Mouse (Mus musculus) midbrain, embryonic 15.5 days (tissue): ENCODE results near the gene Mgp. TPM values are rescaled to one million over a fixed set of nuclear protein-coding genes. Genes with fewer than 3 reads are reported as not detected.

Source experiments
- ATAC-seq: fragments of 200-750 bp; cut with Nextera tagmentation; replicated peaks from 2 replicates; pipeline ENCODE4 v1.8.0; 2017; ENCODE audit warnings: moderate TSS enrichment
- H3K27ac ChIP-seq: fragments of 300-500 bp; sonication (generic); 2 replicates; pipeline ENCODE4 v1.5.1; 2015; ENCODE audit warnings: mild to moderate bottlenecking, inconsistent platforms
- H3K27me3 ChIP-seq: fragments of 300-500 bp; sonication (generic); replicated peaks from 2 replicates; pipeline ENCODE4 v1.6.1; 2015; ENCODE audit warnings: inconsistent platforms
- H3K36me3 ChIP-seq: fragments of 300-500 bp; sonication (generic); replicated peaks from 2 replicates; pipeline ENCODE4 v1.6.1; 2015; ENCODE audit warnings: inconsistent platforms
- H3K4me1 ChIP-seq: fragments of 300-500 bp; sonication (generic); 2 replicates; pipeline ENCODE4 v1.6.1; 2015; ENCODE audit warnings: inconsistent platforms
- H3K4me2 ChIP-seq: fragments of 300-500 bp; sonication (generic); 2 replicates; pipeline ENCODE4 v1.6.1; 2015; ENCODE audit warnings: inconsistent platforms, mild to moderate bottlenecking, moderate library complexity
- H3K4me3 ChIP-seq: fragments of 300-500 bp; sonication (generic); 2 replicates; pipeline ENCODE4 v1.5.1; 2015; ENCODE audit warnings: mild to moderate bottlenecking, inconsistent platforms
- H3K9ac ChIP-seq: fragments of 300-500 bp; sonication (generic); 2 replicates; pipeline ENCODE4 v1.6.1; 2015; ENCODE audit warnings: mild to moderate bottlenecking, inconsistent platforms
- H3K9me3 ChIP-seq: fragments of 300-500 bp; sonication (generic); 2 replicates; pipeline ENCODE4 v1.6.1; 2016; ENCODE audit warnings: inconsistent platforms
- WGBS: fragments of 180-500 bp; shearing (Covaris S2); methylation state at CpG from one replicate; pipeline ENCODE4 v1.1.7; 2015; ENCODE audit warnings: mixed read lengths; 5-methylcytosine and 5-hydroxymethylcytosine counted together
- polyA plus RNA-seq: library from polyadenylated mRNA; unstranded; fragments of >200 nt; fragmentation: Nextera tagmentation; extraction: Ambion mirVana; gene quantifications from 2 replicates; pipeline ENCODE4 v1.2.1, GENCODE M21; 2015

The Mgp gene
- polyA plus RNA-seq, 1 experiment from 2014 or later = 14.8 TPM

- ATAC-seq = no peak
- Histone ChIP-seq H3K36me3 (no peaks in the 10 kb centered on the region), H3K4me3 (no peak overlapping the region), H3K4me1 (no peaks in the 10 kb centered on the region), H3K4me2 (no peak overlapping the region), H3K9ac (no peak overlapping the region), H3K27me3 (no peaks in the 10 kb centered on the region), H3K27ac (no peak overlapping the region), H3K9me3 (no peaks in the 10 kb centered on the region)
- 63% methylated on average over 2 of the region's 2 CpGs for WGBS
These were observed 30.7 kb downstream of the Mgp start for GRCm38 (mm10) chr6:136844903-136845302.

GRCm38 (mm10) chr6:136837323-136837722 lies 38.3 kb downstream of the Mgp start:
- H3K9me3 ChIP-seq = no peaks in the 10 kb centered on the region
- H3K9ac ChIP-seq = no peak overlapping the region
- no peaks in the 10 kb centered on the region for H3K27me3 ChIP-seq
- H3K27ac ChIP-seq = no peak overlapping the region
- no peaks in the 10 kb centered on the region for H3K36me3 ChIP-seq
- no peak overlapping the region for H3K4me3 ChIP-seq
- ATAC-seq = no peak
- 86% methylated on average over 3 of the region's 3 CpGs for WGBS
- no peak overlapping the region for H3K4me2 ChIP-seq
- no peaks in the 10 kb centered on the region for H3K4me1 ChIP-seq

GRCm38 (mm10) chr6:136835352-136835751 lies 40.3 kb downstream of the Mgp start, which contains the start of gene Smco3:
TSS of gene Smco3 (minus strand) at chr6:136835452.
- Histone ChIP-seq H3K4me3 (no peak within 1 kb of the TSS), H3K27me3 (peaks cover 9% of the 10 kb centered on the region), H3K27ac (no peak within 1 kb of the TSS), H3K9me3 (no peaks in the 10 kb centered on the region), H3K36me3 (no peaks in the 10 kb centered on the region), H3K4me1 (no peaks in the 10 kb centered on the region), H3K4me2 (no peak within 1 kb of the TSS), H3K9ac (no peak within 1 kb of the TSS)
- WGBS = 51% methylated on average over 4 of the region's 4 CpGs
- ATAC-seq = no peak

- Histone ChIP-seq H3K9ac (no peak overlapping the region), H3K36me3 (no peaks in the 10 kb centered on the region), H3K4me1 (peaks cover 9% of the 10 kb centered on the region), H3K9me3 (no peaks in the 10 kb centered on the region), H3K4me2 (no peak overlapping the region), H3K4me3 (no peak overlapping the region), H3K27me3 (peaks cover 13% of the 10 kb centered on the region), H3K27ac (no peak overlapping the region)
- 73% methylated on average over 5 of the region's 5 CpGs for WGBS
- no peak for ATAC-seq
These were observed 43.9 kb downstream of the Mgp start for GRCm38 (mm10) chr6:136831712-136832111.

- H3K27me3 ChIP-seq = peaks cover 13% of the 10 kb centered on the region
- H3K27ac ChIP-seq = peak overlapping the region; percentile 92
- peak overlapping the region; percentile 61 for H3K4me2 ChIP-seq
- H3K4me1 ChIP-seq = peaks cover 12% of the 10 kb centered on the region
- peak overlapping the region; percentile 85 for H3K4me3 ChIP-seq
- 35% methylated on average over 4 of the region's 4 CpGs for WGBS
- ATAC-seq = no peak
- no peaks in the 10 kb centered on the region for H3K9me3 ChIP-seq
- peaks cover 9% of the 10 kb centered on the region; the same call in 1 of the 2 replicates for H3K36me3 ChIP-seq
- peak overlapping the region; percentile 62 for H3K9ac ChIP-seq
These were observed 46.9 kb downstream of the Mgp start for GRCm38 (mm10) chr6:136828681-136829080.

DNA sequence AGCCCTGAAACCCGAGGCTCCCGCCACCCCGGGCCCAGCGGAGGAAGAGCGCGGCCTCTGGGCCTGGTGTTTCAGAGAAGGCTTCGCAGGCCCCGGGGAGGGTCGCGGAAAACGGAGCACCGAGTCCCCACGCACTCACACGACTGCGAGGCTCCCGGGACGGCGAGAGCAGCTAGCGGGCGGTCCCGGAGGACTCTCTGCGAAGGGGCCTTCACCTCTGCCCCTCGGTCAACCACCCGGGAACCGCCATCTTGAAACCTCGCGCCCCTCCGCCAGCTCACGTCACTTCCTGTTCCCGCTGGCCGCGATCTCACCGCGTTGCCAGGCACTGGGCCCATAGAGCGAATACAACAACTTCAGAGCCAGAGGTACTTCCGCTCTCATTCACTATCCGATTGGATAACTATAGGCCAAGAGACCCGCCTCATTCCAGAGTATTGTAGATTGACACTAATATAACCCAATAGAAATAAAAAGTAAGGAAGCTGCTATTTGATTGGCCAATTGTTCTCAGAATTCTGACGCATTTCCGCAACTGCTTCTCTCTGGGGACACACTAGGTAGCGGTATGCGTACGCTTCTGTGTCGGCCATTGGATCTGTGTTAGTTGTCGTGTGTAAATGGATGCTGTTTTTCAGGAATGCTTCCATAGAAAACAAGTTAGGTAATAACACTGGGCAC lies 47.6 kb downstream of the Mgp start, which contains the start of gene Wbp11:
TSS of gene Wbp11 (minus strand) at position 353 of the 681 bp plus-strand sequence.
- WGBS = under 1% methylated on average over 45 of the region's 45 CpGs
- peaks cover 11% of the 10 kb centered on the region; the same call in 1 of the 2 replicates for H3K36me3 ChIP-seq
- ATAC-seq = peak; percentile 100

GRCm38 (mm10) chr6:136827516-136827880 lies 48.1 kb downstream of the Mgp start, which contains the start of gene BC049715:
TSS of gene BC049715 (plus strand) at chr6:136827626.
- H3K27ac ChIP-seq = peak within 1 kb of the TSS; percentile 92
- H3K36me3 ChIP-seq = peaks cover 17% of the 10 kb centered on the region; the same call in 1 of the 2 replicates
- H3K27me3 ChIP-seq = peaks cover 13% of the 10 kb centered on the region
- H3K9ac ChIP-seq = peak within 1 kb of the TSS; percentile 92
- H3K4me3 ChIP-seq = peak within 1 kb of the TSS; percentile 85
- peak; percentile 15; the same call in 1 of the 2 replicates for ATAC-seq
- H3K4me2 ChIP-seq = peak within 1 kb of the TSS; percentile 67
- H3K4me1 ChIP-seq = peaks cover 12% of the 10 kb centered on the region
- H3K9me3 ChIP-seq = no peaks in the 10 kb centered on the region
- WGBS = under 1% methylated on average over 34 of the region's 34 CpGs

More for the DNA sequence above, 47.6 kb downstream of the Mgp start, which contains the start of gene Wbp11:
- Histone ChIP-seq H3K27ac (peak within 1 kb of the TSS; percentile 92), H3K4me3 (peak within 1 kb of the TSS; percentile 85), H3K4me2 (peak within 1 kb of the TSS; percentile 67), H3K9ac (peak within 1 kb of the TSS; percentile 92), H3K9me3 (no peaks in the 10 kb centered on the region), H3K4me1 (peaks cover 12% of the 10 kb centered on the region), H3K27me3 (peaks cover 13% of the 10 kb centered on the region)

DNA sequence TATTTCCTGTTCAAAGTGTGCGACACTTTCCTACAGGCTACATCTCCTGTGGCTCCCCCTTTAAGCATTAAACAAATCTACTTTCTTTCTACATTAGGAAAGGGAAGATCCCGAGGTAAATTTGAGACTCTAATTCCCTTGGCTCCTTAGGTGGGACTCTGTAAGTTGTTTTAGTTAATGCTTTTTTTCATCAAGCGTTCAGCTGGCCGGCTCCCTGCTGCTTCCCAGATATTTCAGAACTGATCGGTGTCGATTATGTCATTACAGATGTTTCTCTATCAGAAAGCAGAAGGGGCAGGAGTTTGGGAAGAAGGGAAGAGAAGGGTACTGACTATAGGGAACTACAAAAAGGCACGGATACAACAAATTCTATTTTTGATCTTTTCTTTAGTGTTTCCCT lies 48.5 kb downstream of the Mgp start:
- no peak for ATAC-seq
- Histone ChIP-seq H3K4me2 (peak overlapping the region; percentile 67), H3K4me3 (peak overlapping the region; percentile 85), H3K36me3 (peaks cover 20% of the 10 kb centered on the region; the same call in 1 of the 2 replicates), H3K9ac (peak overlapping the region; percentile 92), H3K27ac (no peak overlapping the region), H3K27me3 (peaks cover 13% of the 10 kb centered on the region), H3K9me3 (no peaks in the 10 kb centered on the region), H3K4me1 (peaks cover 12% of the 10 kb centered on the region)
- WGBS = 17% methylated on average over 7 of the region's 7 CpGs

DNA sequence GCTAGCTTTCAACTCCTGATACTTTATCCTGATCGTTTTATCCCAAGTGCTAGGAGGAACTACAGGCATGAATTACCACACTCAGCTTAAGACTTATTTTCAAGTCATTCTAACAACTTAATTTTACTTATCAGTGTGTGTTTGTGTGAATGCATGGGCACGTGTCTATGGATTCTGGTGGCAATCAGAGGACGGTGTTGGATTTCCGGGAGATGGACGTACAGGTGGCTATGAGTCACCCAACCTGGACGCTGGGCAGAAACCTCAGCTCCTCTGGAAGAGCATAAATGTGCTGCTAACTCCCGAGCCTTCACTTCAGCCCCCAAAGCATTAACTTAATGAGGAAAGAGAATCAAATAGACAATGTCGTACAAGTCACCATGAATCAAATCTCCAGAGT lies 50.6 kb downstream of the Mgp start:
- H3K4me2 ChIP-seq = no peak overlapping the region
- H3K27ac ChIP-seq = no peak overlapping the region
- H3K9me3 ChIP-seq = no peaks in the 10 kb centered on the region
- H3K27me3 ChIP-seq = no peaks in the 10 kb centered on the region
- WGBS = 96% methylated on average over 8 of the region's 8 CpGs
- H3K4me3 ChIP-seq = no peak overlapping the region
- peaks cover 12% of the 10 kb centered on the region for H3K4me1 ChIP-seq
- no peak overlapping the region for H3K9ac ChIP-seq
- H3K36me3 ChIP-seq = peaks cover 42% of the 10 kb centered on the region
- ATAC-seq = no peak

Other genes with a start within 250 kb of the Mgp start
- gene Plbd1, start 213.9 kb downstream of the Mgp start, polyA plus RNA-seq = 0.43 and 0.48 TPM in 2 replicates
- 0.97 and 1.6 TPM in 2 replicates for gene Gucy2c, start 94.1 kb downstream of the Mgp start, polyA plus RNA-seq
- gene Hist4h4, start 71.4 kb downstream of the Mgp start, polyA plus RNA-seq = 0.77 and 0.87 TPM in 2 replicates
- 98.3 and 103 TPM in 2 replicates for gene H2afj, start 67.6 kb downstream of the Mgp start, polyA plus RNA-seq
- gene BC049715, start 48.2 kb downstream of the Mgp start, polyA plus RNA-seq = 1.5 and 1.8 TPM in 2 replicates
- 74.2 and 79.3 TPM in 2 replicates for gene Wbp11, start 47.6 kb downstream of the Mgp start, polyA plus RNA-seq
- gene Smco3, start 40.4 kb downstream of the Mgp start, polyA plus RNA-seq = 0.66 and 1.3 TPM in 2 replicates
- gene Art4, start 18.1 kb downstream of the Mgp start, polyA plus RNA-seq = 0.14 and 0.24 TPM in 2 replicates
- not detected in 2 replicates for gene Erp27, start 46.4 kb upstream of the Mgp start, polyA plus RNA-seq
- not detected in 2 replicates for gene Pde6h, start 48.0 kb upstream of the Mgp start, polyA plus RNA-seq
- gene Arhgdib, start 66.1 kb upstream of the Mgp start, polyA plus RNA-seq = 15.3 and 16.4 TPM in 2 replicates